Mouse (Mus musculus) urinary bladder, postnatal 25 days (tissue): Measurements from ENCODE around the gene Mum1.

Source experiments
- DNase-seq: peaks from one replicate; pipeline ENCODE4 v3.0.0; 2022; ENCODE audit warnings: low spot score

Gene Mum1

GRCm38 (mm10) chr10:80271186-80271843, 45.1 kb downstream of the Mum1 start:
- no peak for DNase-seq

- DNase-seq = no peak
Observed at GRCm38 (mm10) chr10:80271870-80272585, 45.8 kb downstream of the Mum1 start.

- no peak for DNase-seq
Observed at GRCm38 (mm10) chr10:80273847-80274246, 47.6 kb downstream of the Mum1 start.

- DNase-seq = no peak
Observed at GRCm38 (mm10) chr10:80276238-80276637, 50.0 kb downstream of the Mum1 start.

- DNase-seq = no peak
Observed at GRCm38 (mm10) chr10:80278390-80278789, 52.2 kb downstream of the Mum1 start.

- DNase-seq = no peak
Observed at GRCm38 (mm10) chr10:80279273-80279672, 53.0 kb downstream of the Mum1 start.

- no peak for DNase-seq
Observed at GRCm38 (mm10) chr10:80281304-80281703, 55.1 kb downstream of the Mum1 start.

GRCm38 (mm10) chr10:80281921-80282371, 55.7 kb downstream of the Mum1 start:
- no peak for DNase-seq

GRCm38 (mm10) chr10:80282481-80283441, 56.5 kb downstream of the Mum1 start:
- DNase-seq = no peak

- DNase-seq = no peak
Observed at GRCm38 (mm10) chr10:80285222-80286070, 59.2 kb downstream of the Mum1 start.

GRCm38 (mm10) chr10:80288097-80288496, 61.9 kb downstream of the Mum1 start:
- DNase-seq = no peak

- no peak for DNase-seq
Observed at GRCm38 (mm10) chr10:80288657-80289056, 62.4 kb downstream of the Mum1 start.

- DNase-seq = peak; percentile 89
Observed at GRCm38 (mm10) chr10:80292251-80293146, 66.3 kb downstream of the Mum1 start, which contains the start of gene Rps15. TSS of gene Rps15 (plus strand) at chr10:80292453.

GRCm38 (mm10) chr10:80293325-80293724, 67.1 kb downstream of the Mum1 start:
- DNase-seq = no peak
